Mouse (Mus musculus) heart, embryonic 11.5 days (tissue): ENCODE data around the gene Gpc6. TPM values are rescaled to one million over a fixed set of nuclear protein-coding genes. Genes with fewer than 3 reads are reported as not detected.

Experiments
- ATAC-seq: fragments of 200-750 bp; cut with Nextera tagmentation; replicated peaks from 2 replicates; pipeline ENCODE4 v1.8.0; 2017; ENCODE audit warnings: moderate library complexity; ENCODE audit not compliant: insufficient number of reproducible peaks, low FRiP score, low TSS enrichment
- H3K27ac ChIP-seq: fragments of 300-500 bp; sonication (generic); 2 replicates; pipeline ENCODE4 v1.5.1; 2014; ENCODE audit warnings: mild to moderate bottlenecking, low read depth, low read length
- H3K27me3 ChIP-seq: fragments of 300-500 bp; sonication (generic); 2 replicates; pipeline ENCODE4 v1.6.1; 2014; ENCODE audit warnings: mild to moderate bottlenecking, low read length, mixed read lengths; ENCODE audit not compliant: control insufficient read depth, insufficient read depth
- H3K36me3 ChIP-seq: fragments of 300-500 bp; sonication (generic); 2 replicates; pipeline ENCODE4 v1.6.1; 2014; ENCODE audit warnings: mild to moderate bottlenecking, low read length, moderate library complexity, mixed read lengths; ENCODE audit not compliant: control insufficient read depth, insufficient read depth
- H3K4me1 ChIP-seq: fragments of 300-500 bp; sonication (generic); 2 replicates; pipeline ENCODE4 v1.6.1; 2014; ENCODE audit warnings: low read length; ENCODE audit not compliant: control insufficient read depth, insufficient read depth
- H3K4me2 ChIP-seq: fragments of 300-500 bp; sonication (generic); 2 replicates; pipeline ENCODE4 v1.6.1; 2014; ENCODE audit warnings: mild to moderate bottlenecking, moderate library complexity
- H3K4me3 ChIP-seq: fragments of 300-500 bp; sonication (generic); 2 replicates; pipeline ENCODE4 v1.5.1; 2014; ENCODE audit warnings: low read depth, low read length
- H3K9ac ChIP-seq: fragments of 300-500 bp; sonication (generic); 2 replicates; pipeline ENCODE4 v1.6.1; 2014; ENCODE audit warnings: mild to moderate bottlenecking, low read depth, low read length, moderate library complexity
- H3K9me3 ChIP-seq: fragments of 300-500 bp; sonication (generic); replicated peaks from 2 replicates; pipeline ENCODE4 v1.6.1; 2016; ENCODE audit warnings: low read length; ENCODE audit not compliant: control insufficient read depth
- WGBS: fragments of 180-500 bp; shearing (Covaris S2); extraction: QIAGEN DNeasy Blood & Tissue Kit; methylation state at CpG from one replicate; pipeline ENCODE4 v1.1.7; 2014; ENCODE audit not compliant: insufficient replicate concordance; 5-methylcytosine and 5-hydroxymethylcytosine counted together
- polyA plus RNA-seq: library from polyadenylated mRNA; unstranded; fragments of >200 nt; fragmentation: Nextera tagmentation; extraction: Ambion mirVana; gene quantifications from 2 replicates; pipeline ENCODE4 v1.2.1, GENCODE M21; 2014

Gpc6 gene
- polyA plus RNA-seq, 1 experiment from 2014 or later = 14.3 TPM

GRCm38 (mm10) chr14:117768697-117769096 lies 843.6 kb downstream of the Gpc6 start:
- no peak overlapping the region for H3K9ac ChIP-seq
- H3K4me3 ChIP-seq = no peak overlapping the region
- H3K9me3 ChIP-seq = no peaks in the 10 kb centered on the region
- no peaks in the 10 kb centered on the region for H3K36me3 ChIP-seq
- no peak for ATAC-seq
- no peaks in the 10 kb centered on the region for H3K4me1 ChIP-seq
- WGBS = 87% methylated on average over 7 of the region's 7 CpGs
- H3K4me2 ChIP-seq = no peak overlapping the region
- no peak overlapping the region for H3K27ac ChIP-seq
- H3K27me3 ChIP-seq = no peaks in the 10 kb centered on the region

GRCm38 (mm10) chr14:117773373-117773772 lies 848.3 kb downstream of the Gpc6 start:
- H3K27me3 ChIP-seq = no peaks in the 10 kb centered on the region
- WGBS = 68% methylated on average over 2 of the region's 2 CpGs
- no peak overlapping the region for H3K27ac ChIP-seq
- no peaks in the 10 kb centered on the region for H3K9me3 ChIP-seq
- H3K9ac ChIP-seq = no peak overlapping the region
- H3K4me1 ChIP-seq = no peaks in the 10 kb centered on the region
- no peak for ATAC-seq
- no peak overlapping the region for H3K4me2 ChIP-seq
- no peaks in the 10 kb centered on the region for H3K36me3 ChIP-seq
- H3K4me3 ChIP-seq = no peak overlapping the region

- WGBS = 85% methylated on average over 13 of the region's 13 CpGs
These were observed 852.9 kb downstream of the Gpc6 start for GRCm38 (mm10) chr14:117777866-117778500.

GRCm38 (mm10) chr14:117778538-117779413 lies 853.7 kb downstream of the Gpc6 start:
- WGBS = 84% methylated on average over 15 of the region's 15 CpGs
- ATAC-seq = no peak
- no peak overlapping the region for H3K4me2 ChIP-seq
- H3K9ac ChIP-seq = no peak overlapping the region
- H3K4me3 ChIP-seq = no peak overlapping the region
- no peaks in the 10 kb centered on the region for H3K36me3 ChIP-seq
- H3K4me1 ChIP-seq = no peaks in the 10 kb centered on the region
- H3K27ac ChIP-seq = no peak overlapping the region
- no peaks in the 10 kb centered on the region for H3K27me3 ChIP-seq
- H3K9me3 ChIP-seq = no peaks in the 10 kb centered on the region

More at GRCm38 (mm10) chr14:117777866-117778500, 852.9 kb downstream of the Gpc6 start:
- H3K27me3 ChIP-seq = no peaks in the 10 kb centered on the region
- no peaks in the 10 kb centered on the region for H3K4me1 ChIP-seq
- no peak overlapping the region for H3K27ac ChIP-seq
- no peak overlapping the region for H3K4me3 ChIP-seq
- no peaks in the 10 kb centered on the region for H3K36me3 ChIP-seq
- H3K9me3 ChIP-seq = no peaks in the 10 kb centered on the region
- ATAC-seq = no peak
- no peak overlapping the region for H3K9ac ChIP-seq
- no peak overlapping the region for H3K4me2 ChIP-seq

- no peak overlapping the region for H3K9ac ChIP-seq
- no peaks in the 10 kb centered on the region; the same call in 1 of the 2 replicates for H3K27me3 ChIP-seq
- H3K36me3 ChIP-seq = no peaks in the 10 kb centered on the region
- H3K4me1 ChIP-seq = no peaks in the 10 kb centered on the region
- H3K4me3 ChIP-seq = no peak overlapping the region
- 58% methylated on average over 5 of the region's 5 CpGs for WGBS
- ATAC-seq = no peak
- no peak overlapping the region for H3K27ac ChIP-seq
- H3K4me2 ChIP-seq = no peak overlapping the region
- H3K9me3 ChIP-seq = no peaks in the 10 kb centered on the region
These were observed 856.6 kb downstream of the Gpc6 start for GRCm38 (mm10) chr14:117781724-117782123.

- no peak overlapping the region for H3K4me2 ChIP-seq
- H3K9me3 ChIP-seq = no peaks in the 10 kb centered on the region
- no peak overlapping the region for H3K27ac ChIP-seq
- no peak overlapping the region for H3K9ac ChIP-seq
- H3K36me3 ChIP-seq = no peaks in the 10 kb centered on the region
- no peak for ATAC-seq
- 80% methylated on average over 8 of the region's 8 CpGs for WGBS
- no peaks in the 10 kb centered on the region; the same call in 1 of the 2 replicates for H3K27me3 ChIP-seq
- H3K4me3 ChIP-seq = no peak overlapping the region
- no peaks in the 10 kb centered on the region for H3K4me1 ChIP-seq
These were observed 858.7 kb downstream of the Gpc6 start for GRCm38 (mm10) chr14:117783671-117784262.

GRCm38 (mm10) chr14:117784960-117785359 lies 859.8 kb downstream of the Gpc6 start:
- no peak overlapping the region for H3K4me2 ChIP-seq
- H3K27ac ChIP-seq = no peak overlapping the region
- H3K27me3 ChIP-seq = no peaks in the 10 kb centered on the region; the same call in 1 of the 2 replicates
- H3K4me1 ChIP-seq = no peaks in the 10 kb centered on the region
- no peak for ATAC-seq
- no peak overlapping the region for H3K9ac ChIP-seq
- no peaks in the 10 kb centered on the region for H3K9me3 ChIP-seq
- 90% methylated on average over 9 of the region's 9 CpGs for WGBS
- H3K4me3 ChIP-seq = no peak overlapping the region
- H3K36me3 ChIP-seq = no peaks in the 10 kb centered on the region

GRCm38 (mm10) chr14:117785507-117786085 lies 860.5 kb downstream of the Gpc6 start:
- H3K36me3 ChIP-seq = no peaks in the 10 kb centered on the region
- no peaks in the 10 kb centered on the region; the same call in 1 of the 2 replicates for H3K27me3 ChIP-seq
- H3K4me1 ChIP-seq = no peaks in the 10 kb centered on the region
- H3K9me3 ChIP-seq = no peaks in the 10 kb centered on the region
- ATAC-seq = no peak
- WGBS = 75% methylated on average over 15 of the region's 15 CpGs
- no peak overlapping the region for H3K4me2 ChIP-seq
- H3K27ac ChIP-seq = no peak overlapping the region
- H3K4me3 ChIP-seq = no peak overlapping the region
- H3K9ac ChIP-seq = no peak overlapping the region
